Mouse (Mus musculus): ENCODE measurements around the gene Paqr5. TPM values are rescaled to one million over a fixed set of nuclear protein-coding genes. Genes with fewer than 3 reads are reported as not detected.

Gene Paqr5
- polyA plus RNA-seq, 2 experiments, result 5.2 to 12.4 TPM

DNA sequence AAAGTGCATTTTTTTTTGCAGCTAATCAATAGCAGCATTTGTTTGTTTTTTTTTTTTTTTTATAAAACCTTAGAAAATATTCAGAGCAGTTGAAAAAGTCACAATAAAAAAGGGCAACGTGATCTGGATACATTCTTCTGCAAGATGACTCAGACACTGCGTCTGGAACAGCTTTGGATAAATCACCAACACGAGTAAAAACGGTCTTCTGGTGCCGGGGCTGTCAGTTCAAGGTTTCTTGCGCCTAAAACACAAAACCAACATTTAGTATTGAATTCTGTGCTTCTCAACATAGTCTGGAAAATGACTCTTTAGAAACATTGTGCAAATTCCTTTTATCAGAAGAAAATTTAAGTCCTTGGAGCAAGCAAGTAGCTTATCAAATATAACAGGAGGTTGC is 109.2 kb downstream of the Paqr5 start:
- no peak for ATAC-seq (ENCODE audit: low FRiP score, low read depth)
- no peak for DNase-seq (ENCODE audit: low spot score)
- Histone ChIP-seq H3K4me2 (replicated peaks; ENCODE audit: low read depth, low read length, severe bottlenecking) (no peak overlapping the region), H3K27me3 (ENCODE audit: control insufficient read depth, insufficient read depth, low read length) (no peaks in the 10 kb centered on the region), H3K9me3 (ENCODE audit: control insufficient read depth, low read length) (no peaks in the 10 kb centered on the region), H3K36me3 (ENCODE audit: control insufficient read depth, insufficient read depth, low read length) (peaks cover 57% of the 10 kb centered on the region), H3K9ac (ENCODE audit: low read depth, low read length, severe bottlenecking) (no peak overlapping the region), H3K4me1 (ENCODE audit: control insufficient read depth, insufficient read depth, low read length) (peaks cover 8% of the 10 kb centered on the region), H3K27ac (replicated peaks; ENCODE audit: low read depth, low read length) (no peak overlapping the region), H3K4me3 (replicated peaks; ENCODE audit: low read length) (no peak overlapping the region)
- TF ChIP-seq POLR2A (IDR thresholded peaks at IDR 0.05; ENCODE audit: borderline replicate concordance, extremely low read depth, insufficient read depth, insufficient read length), result no peak
- 76% methylated on average over 6 of the region's 6 CpGs for WGBS

DNA sequence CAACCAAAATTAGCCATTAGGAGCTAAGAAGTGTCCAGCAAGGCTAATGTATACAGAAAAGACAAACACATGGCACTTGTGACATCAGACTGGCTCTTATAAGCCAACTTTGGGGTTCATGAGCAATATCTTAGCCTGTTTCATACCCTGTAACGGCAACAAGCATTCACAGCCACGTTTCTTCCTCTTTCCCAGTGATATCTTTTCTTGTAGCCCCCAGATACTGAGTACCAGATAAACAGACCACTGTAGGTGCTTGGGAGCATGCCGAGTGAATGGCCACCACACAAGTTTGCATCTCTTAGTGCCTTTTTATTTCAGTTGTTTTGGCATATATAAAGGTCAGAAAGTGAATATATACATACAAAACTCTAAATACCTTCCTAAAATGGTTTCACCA is 109.7 kb downstream of the Paqr5 start:
- H3K36me3 ChIP-seq (ENCODE audit: control insufficient read depth, insufficient read depth, low read length), result peaks cover 57% of the 10 kb centered on the region
- H3K9ac ChIP-seq (ENCODE audit: low read depth, low read length, severe bottlenecking), result no peak overlapping the region
- H3K9me3 ChIP-seq (ENCODE audit: control insufficient read depth, low read length), result no peaks in the 10 kb centered on the region
- H3K4me1 ChIP-seq (ENCODE audit: control insufficient read depth, insufficient read depth, low read length), result peaks cover 8% of the 10 kb centered on the region
- no peak for TF ChIP-seq POLR2A (IDR thresholded peaks at IDR 0.05; ENCODE audit: borderline replicate concordance, extremely low read depth, insufficient read depth, insufficient read length)
- 89% methylated on average over 3 of the region's 3 CpGs for WGBS
- no peak overlapping the region for H3K4me2 ChIP-seq (replicated peaks; ENCODE audit: low read depth, low read length, severe bottlenecking)
- H3K27ac ChIP-seq (replicated peaks; ENCODE audit: low read depth, low read length), result no peak overlapping the region
- H3K4me3 ChIP-seq (replicated peaks; ENCODE audit: low read length), result no peak overlapping the region
- no peaks in the 10 kb centered on the region for H3K27me3 ChIP-seq (ENCODE audit: control insufficient read depth, insufficient read depth, low read length)
- DNase-seq (ENCODE audit: low spot score) (no peak), ATAC-seq (ENCODE audit: low FRiP score, low read depth) (no peak)

- Histone ChIP-seq H3K4me2 (replicated peaks; ENCODE audit: low read depth, low read length, severe bottlenecking) (peak overlapping the region; percentile 70), H3K9ac (ENCODE audit: low read depth, low read length, severe bottlenecking) (no peak overlapping the region), H3K4me3 (replicated peaks; ENCODE audit: low read length) (peak overlapping the region; percentile 92), H3K9me3 (ENCODE audit: control insufficient read depth, low read length) (no peaks in the 10 kb centered on the region), H3K4me1 (ENCODE audit: control insufficient read depth, insufficient read depth, low read length) (peaks cover 8% of the 10 kb centered on the region), H3K36me3 (ENCODE audit: control insufficient read depth, insufficient read depth, low read length) (peaks cover 51% of the 10 kb centered on the region), H3K27ac (replicated peaks; ENCODE audit: low read depth, low read length) (no peak overlapping the region), H3K27me3 (ENCODE audit: control insufficient read depth, insufficient read depth, low read length) (no peaks in the 10 kb centered on the region)
- TF ChIP-seq POLR2A (IDR thresholded peaks at IDR 0.05; ENCODE audit: borderline replicate concordance, extremely low read depth, insufficient read depth, insufficient read length), result no peak
- WGBS, result 48% methylated on average over 4 of the region's 4 CpGs
- DNase-seq (ENCODE audit: low spot score) (no peak), ATAC-seq (ENCODE audit: low FRiP score, low read depth) (no peak)
Measured at GRCm38 (mm10) chr9:61915393-61916005, 111.2 kb downstream of the Paqr5 start.

GRCm38 (mm10) chr9:61914917-61915300 is 111.7 kb downstream of the Paqr5 start:
- Histone ChIP-seq H3K27me3 (ENCODE audit: control insufficient read depth, insufficient read depth, low read length) (no peaks in the 10 kb centered on the region), H3K4me3 (replicated peaks; ENCODE audit: low read length) (peak overlapping the region; percentile 92), H3K4me1 (ENCODE audit: control insufficient read depth, insufficient read depth, low read length) (peaks cover 8% of the 10 kb centered on the region), H3K4me2 (replicated peaks; ENCODE audit: low read depth, low read length, severe bottlenecking) (peak overlapping the region; percentile 70), H3K9me3 (ENCODE audit: control insufficient read depth, low read length) (no peaks in the 10 kb centered on the region), H3K9ac (ENCODE audit: low read depth, low read length, severe bottlenecking) (peak overlapping the region; percentile 62), H3K36me3 (ENCODE audit: control insufficient read depth, insufficient read depth, low read length) (peaks cover 45% of the 10 kb centered on the region), H3K27ac (replicated peaks; ENCODE audit: low read depth, low read length) (peak overlapping the region; percentile 87)
- DNase-seq (ENCODE audit: low spot score) (no peak), ATAC-seq (ENCODE audit: low FRiP score, low read depth) (0 out of 2 replicates have a peak, but pooled peaks have one; percentile 3)
- WGBS, result 1% methylated on average over 13 of the region's 13 CpGs
- TF ChIP-seq POLR2A (IDR thresholded peaks at IDR 0.05; ENCODE audit: borderline replicate concordance, extremely low read depth, insufficient read depth, insufficient read length), result no peak

- under 1% methylated on average over 63 of the region's 70 CpGs for WGBS
- peaks cover 40% of the 10 kb centered on the region for H3K36me3 ChIP-seq (ENCODE audit: control insufficient read depth, insufficient read depth, low read length)
- peak; percentile 96 for ATAC-seq (ENCODE audit: low FRiP score, low read depth)
Measured at GRCm38 (mm10) chr9:61914203-61914916, 112.3 kb downstream of the Paqr5 start, which contains the start of gene Rplp1. Rplp1 (minus strand) TSS chr9:61914542.

More at GRCm38 (mm10) chr9:61914203-61914916, 112.3 kb downstream of the Paqr5 start, which contains the start of gene Rplp1:
- Histone ChIP-seq H3K4me2 (replicated peaks; ENCODE audit: low read depth, low read length, severe bottlenecking) (peak within 1 kb of the TSS; percentile 80), H3K4me3 (replicated peaks; ENCODE audit: low read length) (peak within 1 kb of the TSS; percentile 92), H3K27me3 (ENCODE audit: control insufficient read depth, insufficient read depth, low read length) (no peaks in the 10 kb centered on the region), H3K9me3 (ENCODE audit: control insufficient read depth, low read length) (no peaks in the 10 kb centered on the region), H3K4me1 (ENCODE audit: control insufficient read depth, insufficient read depth, low read length) (peaks cover 8% of the 10 kb centered on the region), H3K9ac (ENCODE audit: low read depth, low read length, severe bottlenecking) (peak within 1 kb of the TSS; percentile 92), H3K27ac (replicated peaks; ENCODE audit: low read depth, low read length) (peak within 1 kb of the TSS; percentile 87)
- DNase-seq (ENCODE audit: low spot score), result peak; percentile 97
- peak; percentile 88; the same call in 1 of the 2 replicates for TF ChIP-seq POLR2A (IDR thresholded peaks at IDR 0.05; ENCODE audit: borderline replicate concordance, extremely low read depth, insufficient read depth, insufficient read length)

Data from limb, embryonic 14.5 days (tissue).